ENCODE assay signal across 9 mouse cellular contexts in the genomic region with DNA sequence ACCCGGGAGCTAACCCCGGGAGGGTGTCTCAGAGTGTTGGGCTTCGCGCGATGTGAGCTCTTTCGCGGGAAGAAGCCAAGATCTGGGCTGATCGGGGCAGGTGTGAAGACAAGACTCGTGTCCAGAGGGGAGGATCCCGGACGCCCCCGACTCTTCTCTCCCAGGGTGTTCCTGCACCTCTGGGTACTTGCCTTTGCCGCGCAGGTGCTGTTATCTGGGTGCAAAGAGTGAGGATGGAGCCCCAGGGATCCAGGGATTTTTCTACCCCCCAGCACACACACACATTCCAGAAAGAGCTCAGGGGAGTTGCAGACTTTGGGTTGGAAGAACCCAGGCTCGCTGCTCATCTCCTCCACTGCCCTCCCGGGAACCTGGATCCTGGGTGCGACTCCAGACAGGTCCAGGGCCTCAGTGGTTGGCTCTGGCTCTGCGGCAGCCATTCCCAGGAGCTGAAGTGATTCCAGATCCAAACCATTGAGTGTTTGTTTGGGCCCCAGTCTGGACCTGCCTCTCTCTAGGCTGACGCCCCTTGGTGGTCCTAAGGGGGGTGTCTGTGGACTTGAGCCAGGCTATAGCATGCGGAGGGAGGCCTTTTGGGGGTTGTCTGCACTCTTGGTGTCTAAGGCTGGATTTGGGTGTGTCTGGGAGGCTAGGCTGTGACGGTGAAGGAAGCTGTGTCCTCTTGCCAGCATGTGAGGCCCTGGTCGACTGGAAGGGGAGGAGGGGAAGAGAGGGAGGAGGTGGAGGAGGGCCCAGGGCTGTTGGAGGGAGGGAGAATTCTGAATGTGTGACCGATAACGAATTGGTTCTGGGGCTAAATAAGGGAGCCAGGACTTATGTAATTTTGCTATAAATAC. TPM values are rescaled to one million over a fixed set of nuclear protein-coding genes. Genes with fewer than 3 reads are reported as not detected.
A peak's percentile ranks its signal among the peaks of the same experiment; 100 is the strongest.
DNase-seq lines count a peak whose midpoint lies in the region; ATAC-seq and TF ChIP-seq lines count a peak whose summit lies in the region.
"Had no signal": no experiment of that assay in that cellular context is flagged by ENCODE, and none has a peak within 500 bp of the region (broad histone marks: within the 10 kb centered on the region; RNA-seq: fewer than 3 reads in every experiment).

No protein-coding gene starts in this region.

- ATAC-seq in forebrain, embryonic 12.5 days (ENCODE audit: low FRiP score) = peak; percentile 45; the same call in 1 of the 2 replicates

- no peak for TF ChIP-seq CTCF in layer of hippocampus, adult 2 months (conservative IDR thresholded peaks at IDR 0.05)

- H3K9me3 ChIP-seq in ES-E14 (ENCODE audit: control insufficient read depth, insufficient read depth, low read depth, low read length) = no peaks in the 10 kb centered on the region
- H3K9me3 ChIP-seq in forebrain, embryonic 12.5 days = no peaks in the 10 kb centered on the region

- WGBS in forebrain, embryonic 12.5 days = 2% methylated on average over 20 of the region's 24 CpGs

- H3K4me3 ChIP-seq in ES-E14 (ENCODE audit: insufficient read depth in 1 of 2, low read depth in 1 of 2, low read length in 2 of 2, poor library complexity in 1 of 2, severe bottlenecking in 1 of 2) = peak overlapping the region; percentile 70 to 80
- peak overlapping the region; percentile 79 for H3K4me3 ChIP-seq in forebrain, embryonic 12.5 days (replicated peaks)
- peak overlapping the region; percentile 87 for H3K4me3 ChIP-seq in layer of hippocampus, adult 2 months

- in situ Hi-C loops in ES-E14 (cut with MboI; ENCODE audit: low sequenced_read_pairs in 2 of 2, unreplicated experiment in 2 of 2) = no loop called here

- no peak overlapping the region for H3K27ac ChIP-seq in ES-E14 (ENCODE audit: insufficient read depth, low read depth, low read length, poor library complexity, severe bottlenecking)
- peak overlapping the region; percentile 66 for H3K27ac ChIP-seq in forebrain, embryonic 12.5 days
- peak overlapping the region; percentile 93 for H3K27ac ChIP-seq in layer of hippocampus, adult 2 months

- H3K9ac ChIP-seq in ES-E14 (ENCODE audit: insufficient read depth, low read depth, low read length, poor library complexity, severe bottlenecking) = peak overlapping the region; percentile 75
- peak overlapping the region; percentile 90 for H3K9ac ChIP-seq in forebrain, embryonic 12.5 days

- DNase-seq in ES-E14 (ENCODE audit: low read depth, low spot score) = peak; percentile 22
- peak; percentile 81 for DNase-seq in c-Kit-positive CD71-positive TER-119-positive erythroid progenitor cells, embryonic 14.5 days (ENCODE audit: low spot score)
- DNase-seq in heart, postnatal 10 days = peak; percentile 79 to 81
- DNase-seq in layer of hippocampus, adult 2 months (ENCODE audit: low spot score in 2 of 2) = peak; percentile 69 to 81
- DNase-seq in lung, adult 18-20 months = peak; percentile 71 to 76
- peak; percentile 37 for DNase-seq in ovary, adult 18-20 months (ENCODE audit: low spot score)
- peak; percentile 68 for DNase-seq in yolk sac, embryonic 10.5 days (ENCODE audit: low spot score)

- intact Hi-C loops in heart, postnatal 10 days (cut with DNase I) = no loop called here

- H3K36me3 ChIP-seq in ES-E14 (ENCODE audit: control insufficient read depth, insufficient read depth, low read length, poor library complexity, severe bottlenecking) = no peaks in the 10 kb centered on the region
- H3K36me3 ChIP-seq in forebrain, embryonic 12.5 days (replicated peaks) = no peaks in the 10 kb centered on the region

- peak overlapping the region; percentile 75 for H3K4me2 ChIP-seq in forebrain, embryonic 12.5 days

- peaks cover 18% of the 10 kb centered on the region for H3K27me3 ChIP-seq in forebrain, embryonic 12.5 days

- H3K4me1 ChIP-seq in ES-E14 (ENCODE audit: control insufficient read depth in 2 of 2, insufficient read depth in 2 of 2, low read length in 2 of 2, poor library complexity in 1 of 2) = peaks cover 9 to 17% of the 10 kb centered on the region in 2 experiments; a peak in 3 of 4 replicates
- H3K4me1 ChIP-seq in forebrain, embryonic 12.5 days = peaks cover 30% of the 10 kb centered on the region

TF ChIP-seq in ES-E14, 5 proteins besides CTCF, POLR2A, EP300 and RAD21:
- TF ChIP-seq MAFK (IDR thresholded peaks at IDR 0.05; ENCODE audit: insufficient read depth, low read depth, low read length) (no peak), CHD2 (IDR thresholded peaks at IDR 0.05; ENCODE audit: low read depth, low read length) (0 out of 2 replicates have a peak, but pooled peaks have one; percentile 55), ZC3H11A (IDR thresholded peaks at IDR 0.05; ENCODE audit: borderline replicate concordance, low read depth, low read length) (no peak)

RNA-seq across cellular contexts. Expression of a gene that starts 1.3 kb away (rescaled TPM):
- total RNA-seq in ES-E14 (2012; rRNA removed) = 14.3 and 16.8 TPM in 2 replicates
- 22.5 and 23.7 TPM in 2 replicates for polyA plus RNA-seq in forebrain, embryonic 12.5 days (2016; fragmentation: Nextera tagmentation; extraction: Ambion mirVana)
- 10 to 100 TPM; 62.5 to 62.7 TPM for total RNA-seq in heart, postnatal 10 days (2021)
- total RNA-seq in layer of hippocampus, adult 2 months (2021) = 100 to 1,000 TPM; 240 to 254 TPM

RNA-seq across cellular contexts. Expression of a gene that starts 40.3 kb away (rescaled TPM):
- total RNA-seq in ES-E14 (2012; rRNA removed) = 0.11 and 0.13 TPM in 2 replicates
- 1.1 and 1.6 TPM in 2 replicates for polyA plus RNA-seq in forebrain, embryonic 12.5 days (2016; fragmentation: Nextera tagmentation; extraction: Ambion mirVana)
- total RNA-seq in heart, postnatal 10 days (2021) = under 1 TPM; 0.10 TPM
- total RNA-seq in layer of hippocampus, adult 2 months (2021) = 100 to 1,000 TPM; 137 to 142 TPM

RNA-seq across cellular contexts. Expression of a gene that starts 40.4 kb away (rescaled TPM):
- not detected in 2 replicates for total RNA-seq in ES-E14 (2012; rRNA removed)
- 0.29 TPM in 1 of 2 replicates, not detected in the other for polyA plus RNA-seq in forebrain, embryonic 12.5 days (2016; fragmentation: Nextera tagmentation; extraction: Ambion mirVana)
- not detected for total RNA-seq in heart, postnatal 10 days (2021)
- total RNA-seq in layer of hippocampus, adult 2 months (2021) = 1 to 10 TPM; 2.5 to 3.4 TPM
- total RNA-seq: gastrocnemius, postnatal 4 days had no signal

RNA-seq across cellular contexts. Expression of a gene that starts 46.8 kb away (rescaled TPM):
- total RNA-seq in ES-E14 (2012; rRNA removed) = 10.7 and 11.1 TPM in 2 replicates
- 120 and 145 TPM in 2 replicates for polyA plus RNA-seq in forebrain, embryonic 12.5 days (2016; fragmentation: Nextera tagmentation; extraction: Ambion mirVana)
- 10 to 100 TPM; 12.3 to 14.4 TPM for total RNA-seq in heart, postnatal 10 days (2021)
- 100 to 1,000 TPM; 130 to 133 TPM for total RNA-seq in layer of hippocampus, adult 2 months (2021)

RNA-seq across cellular contexts. Expression of a gene that starts 50.1 kb away (rescaled TPM):
- total RNA-seq in ES-E14 (2012; rRNA removed) = not detected in 2 replicates
- not detected in 2 replicates for polyA plus RNA-seq in forebrain, embryonic 12.5 days (2016; fragmentation: Nextera tagmentation; extraction: Ambion mirVana)
- not detected for total RNA-seq in heart, postnatal 10 days (2021)
- total RNA-seq in layer of hippocampus, adult 2 months (2021) = under 1 TPM in 1 of 2 experiments, not detected in 1; 0.52 TPM
- total RNA-seq: gastrocnemius, postnatal 4 days had no signal

Comparison
In these comparisons a context has a peak if more than half of its experiments do, and no peak if none do; other contexts are left out.
1. DNase-seq: peak in every context shown above with its lines; median percentile 81 in c-Kit-positive CD71-positive TER-119-positive erythroid progenitor cells, embryonic 14.5 days; 80 in heart, postnatal 10 days; 75 in layer of hippocampus, adult 2 months; 74 in lung, adult 18-20 months; 68 in yolk sac, embryonic 10.5 days; 37 in ovary, adult 18-20 months; 22 in ES-E14.
2. RNA of a gene that starts 40.3 kb away (total RNA-seq): 137 to 142 TPM in layer of hippocampus, adult 2 months; 0.11 to 0.13 TPM in ES-E14 and 0.10 TPM in heart, postnatal 10 days; every median in the first group is over 100 times any median in the second.
3. Peak in every context shown above with its lines, with median percentiles within 50 percentile points of each other: H3K4me3 ChIP-seq.